Mouse (Mus musculus) forebrain, embryonic 15.5 days (tissue): ENCODE data around the gene Misp. TPM values are rescaled to one million over a fixed set of nuclear protein-coding genes. Genes with fewer than 3 reads are reported as not detected.

Experiments used
- ATAC-seq: fragments of 200-750 bp; cut with Nextera tagmentation; replicated peaks from 2 replicates; pipeline ENCODE4 v1.8.0; 2017; ENCODE audit warnings: mild to moderate bottlenecking, moderate TSS enrichment, moderate library complexity
- H3K27ac ChIP-seq: fragments of 300-500 bp; sonication (generic); replicated peaks from 2 replicates; pipeline ENCODE4 v1.5.1; 2015; ENCODE audit warnings: mild to moderate bottlenecking, inconsistent platforms
- H3K27me3 ChIP-seq: fragments of 300-500 bp; sonication (generic); 2 replicates; pipeline ENCODE4 v1.6.1; 2015; ENCODE audit warnings: inconsistent platforms
- H3K36me3 ChIP-seq: fragments of 300-500 bp; sonication (generic); 2 replicates; pipeline ENCODE4 v1.6.1; 2015; ENCODE audit warnings: mild to moderate bottlenecking, inconsistent platforms
- H3K4me1 ChIP-seq: fragments of 300-500 bp; sonication (generic); 2 replicates; pipeline ENCODE4 v1.6.1; 2015; ENCODE audit warnings: inconsistent platforms
- H3K4me2 ChIP-seq: fragments of 300-500 bp; sonication (generic); replicated peaks from 2 replicates; pipeline ENCODE4 v1.6.1; 2015; ENCODE audit warnings: mild to moderate bottlenecking, inconsistent platforms
- H3K4me3 ChIP-seq: fragments of 300-500 bp; sonication (generic); 2 replicates; pipeline ENCODE4 v1.5.1; 2015; ENCODE audit warnings: mild to moderate bottlenecking, inconsistent platforms
- H3K9ac ChIP-seq: fragments of 300-500 bp; sonication (generic); replicated peaks from 2 replicates; pipeline ENCODE4 v1.6.1; 2015; ENCODE audit warnings: mild to moderate bottlenecking, inconsistent platforms
- H3K9me3 ChIP-seq: fragments of 300-500 bp; sonication (generic); 2 replicates; pipeline ENCODE4 v1.6.1; 2016; ENCODE audit warnings: inconsistent platforms
- WGBS: fragments of 180-500 bp; shearing (Covaris S2); methylation state at CpG from one replicate; pipeline ENCODE4 v1.1.7; 2015; ENCODE audit warnings: mixed read lengths; 5-methylcytosine and 5-hydroxymethylcytosine counted together
- polyA plus RNA-seq: library from polyadenylated mRNA; unstranded; fragments of >200 nt; fragmentation: Nextera tagmentation; extraction: Ambion mirVana; gene quantifications from 2 replicates; pipeline ENCODE4 v1.2.1, GENCODE M21; 2015

Gene Misp
- polyA plus RNA-seq, 1 experiment from 2014 or later, result 0.66 TPM

- Histone ChIP-seq H3K27me3 (no peaks in the 10 kb centered on the region), H3K4me3 (no peak overlapping the region), H3K36me3 (peaks cover 69% of the 10 kb centered on the region), H3K9ac (no peak overlapping the region), H3K9me3 (no peaks in the 10 kb centered on the region), H3K27ac (no peak overlapping the region), H3K4me1 (no peaks in the 10 kb centered on the region), H3K4me2 (no peak overlapping the region)
- no peak for ATAC-seq
- 81% methylated on average over 5 of the region's 5 CpGs for WGBS
These were observed 6.4 kb upstream of the Misp start for GRCm38 (mm10) chr10:79814271-79814842.

GRCm38 (mm10) chr10:79815671-79816494, 4.9 kb upstream of the Misp start:
- Histone ChIP-seq H3K4me3 (no peak overlapping the region), H3K4me2 (no peak overlapping the region), H3K27ac (no peak overlapping the region), H3K9me3 (no peaks in the 10 kb centered on the region), H3K9ac (no peak overlapping the region), H3K4me1 (no peaks in the 10 kb centered on the region), H3K36me3 (peaks cover 70% of the 10 kb centered on the region), H3K27me3 (no peaks in the 10 kb centered on the region)
- ATAC-seq, result no peak
- WGBS, result 85% methylated on average over 12 of the region's 12 CpGs

DNA sequence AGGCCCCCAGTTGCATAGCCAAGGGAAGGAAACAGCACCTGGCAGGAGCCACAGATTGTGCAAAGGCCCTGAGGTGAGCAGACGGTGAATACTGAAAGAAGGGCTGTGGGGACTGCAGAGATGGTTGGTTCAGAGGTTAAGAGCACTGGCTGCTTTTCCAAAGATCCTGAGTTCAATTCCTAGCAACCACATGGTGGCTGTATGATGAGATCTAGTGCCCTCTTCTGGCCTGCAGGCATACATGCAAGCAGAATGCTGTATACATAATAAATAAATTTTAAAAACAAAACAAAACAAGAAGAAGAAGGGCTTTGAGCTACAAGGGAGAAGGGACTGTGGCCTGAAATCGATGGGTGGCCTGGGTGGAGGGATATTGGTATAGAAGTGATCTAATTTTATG, 3.7 kb upstream of the Misp start:
- 86% methylated on average over 2 of the region's 2 CpGs for WGBS
- H3K27me3 ChIP-seq, result no peaks in the 10 kb centered on the region
- H3K27ac ChIP-seq, result no peak overlapping the region
- H3K4me3 ChIP-seq, result no peak overlapping the region
- H3K9ac ChIP-seq, result no peak overlapping the region
- H3K4me1 ChIP-seq, result no peaks in the 10 kb centered on the region
- H3K9me3 ChIP-seq, result no peaks in the 10 kb centered on the region
- H3K36me3 ChIP-seq, result peaks cover 67% of the 10 kb centered on the region
- no peak for ATAC-seq
- H3K4me2 ChIP-seq, result no peak overlapping the region

GRCm38 (mm10) chr10:79818225-79818624, 2.6 kb upstream of the Misp start:
- H3K4me1 ChIP-seq, result no peaks in the 10 kb centered on the region
- no peak overlapping the region for H3K9ac ChIP-seq
- H3K27ac ChIP-seq, result no peak overlapping the region
- H3K36me3 ChIP-seq, result peaks cover 63% of the 10 kb centered on the region
- H3K9me3 ChIP-seq, result no peaks in the 10 kb centered on the region
- 70% methylated on average over 4 of the region's 4 CpGs for WGBS
- no peaks in the 10 kb centered on the region for H3K27me3 ChIP-seq
- ATAC-seq, result no peak
- H3K4me2 ChIP-seq, result no peak overlapping the region
- no peak overlapping the region for H3K4me3 ChIP-seq

- Histone ChIP-seq H3K4me3 (no peak overlapping the region), H3K27me3 (no peaks in the 10 kb centered on the region), H3K9me3 (no peaks in the 10 kb centered on the region), H3K4me2 (no peak overlapping the region), H3K27ac (no peak overlapping the region), H3K4me1 (no peaks in the 10 kb centered on the region), H3K9ac (no peak overlapping the region), H3K36me3 (peaks cover 58% of the 10 kb centered on the region)
- 92% methylated on average over 17 of the region's 17 CpGs for whole genome bisulfite sequencing
- ATAC-seq, result no peak
These were observed 1.2 kb upstream of the Misp start for GRCm38 (mm10) chr10:79819606-79820005.

GRCm38 (mm10) chr10:79820277-79820676, 512 bp upstream of the Misp start:
- WGBS, result 81% methylated on average over 8 of the region's 8 CpGs
- peaks cover 54% of the 10 kb centered on the region for H3K36me3 ChIP-seq

DNA sequence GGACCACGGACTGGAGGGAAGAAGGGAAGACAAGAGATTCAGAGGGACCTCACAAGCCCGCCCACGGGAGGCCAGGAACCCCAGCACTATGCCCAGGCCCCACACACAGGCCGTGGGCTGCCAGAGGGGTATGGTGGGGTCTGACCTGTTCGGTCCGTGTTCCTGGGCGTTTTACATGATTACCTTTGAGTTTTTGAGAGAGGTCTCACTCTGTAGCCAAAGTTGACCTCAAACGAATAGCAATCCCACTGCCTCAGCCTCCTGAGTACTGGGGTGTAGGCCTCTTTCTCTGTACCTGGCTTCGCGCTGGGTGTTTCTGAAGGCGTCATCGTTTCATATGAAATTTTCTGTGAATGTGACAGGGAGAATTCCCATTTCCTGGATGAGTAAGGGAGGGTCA, 942 bp downstream of the Misp start:
- H3K27ac ChIP-seq, result no peak overlapping the region
- H3K4me2 ChIP-seq, result no peak overlapping the region
- no peaks in the 10 kb centered on the region for H3K27me3 ChIP-seq
- no peaks in the 10 kb centered on the region for H3K4me1 ChIP-seq
- 90% methylated on average over 12 of the region's 12 CpGs for WGBS
- no peak overlapping the region for H3K9ac ChIP-seq
- peaks cover 39% of the 10 kb centered on the region for H3K36me3 ChIP-seq
- H3K9me3 ChIP-seq, result no peaks in the 10 kb centered on the region
- H3K4me3 ChIP-seq, result no peak overlapping the region
- ATAC-seq, result no peak

More at GRCm38 (mm10) chr10:79820277-79820676, 512 bp upstream of the Misp start:
- no peak for ATAC-seq
- Histone ChIP-seq H3K27me3 (no peaks in the 10 kb centered on the region), H3K27ac (no peak overlapping the region), H3K4me3 (no peak overlapping the region), H3K9me3 (no peaks in the 10 kb centered on the region), H3K9ac (no peak overlapping the region), H3K4me2 (no peak overlapping the region), H3K4me1 (no peaks in the 10 kb centered on the region)

GRCm38 (mm10) chr10:79822372-79822771, 1.6 kb downstream of the Misp start:
- Histone ChIP-seq H3K9ac (no peak overlapping the region), H3K4me2 (no peak overlapping the region), H3K27ac (no peak overlapping the region)

GRCm38 (mm10) chr10:79823011-79823410, 2.2 kb downstream of the Misp start:
- H3K4me1 ChIP-seq, result no peaks in the 10 kb centered on the region
- 81% methylated on average over 6 of the region's 6 CpGs for WGBS
- no peak overlapping the region for H3K27ac ChIP-seq
- no peaks in the 10 kb centered on the region for H3K9me3 ChIP-seq
- H3K36me3 ChIP-seq, result peaks cover 33% of the 10 kb centered on the region
- ATAC-seq, result no peak
- no peak overlapping the region for H3K9ac ChIP-seq
- no peak overlapping the region for H3K4me3 ChIP-seq
- H3K4me2 ChIP-seq, result no peak overlapping the region
- H3K27me3 ChIP-seq, result no peaks in the 10 kb centered on the region

More at GRCm38 (mm10) chr10:79822372-79822771, 1.6 kb downstream of the Misp start:
- WGBS, result 37% methylated on average over 17 of the region's 17 CpGs
- no peaks in the 10 kb centered on the region for H3K27me3 ChIP-seq
- no peaks in the 10 kb centered on the region for H3K4me1 ChIP-seq
- ATAC-seq, result no peak
- no peaks in the 10 kb centered on the region for H3K9me3 ChIP-seq
- H3K4me3 ChIP-seq, result no peak overlapping the region
- peaks cover 34% of the 10 kb centered on the region for H3K36me3 ChIP-seq

DNA sequence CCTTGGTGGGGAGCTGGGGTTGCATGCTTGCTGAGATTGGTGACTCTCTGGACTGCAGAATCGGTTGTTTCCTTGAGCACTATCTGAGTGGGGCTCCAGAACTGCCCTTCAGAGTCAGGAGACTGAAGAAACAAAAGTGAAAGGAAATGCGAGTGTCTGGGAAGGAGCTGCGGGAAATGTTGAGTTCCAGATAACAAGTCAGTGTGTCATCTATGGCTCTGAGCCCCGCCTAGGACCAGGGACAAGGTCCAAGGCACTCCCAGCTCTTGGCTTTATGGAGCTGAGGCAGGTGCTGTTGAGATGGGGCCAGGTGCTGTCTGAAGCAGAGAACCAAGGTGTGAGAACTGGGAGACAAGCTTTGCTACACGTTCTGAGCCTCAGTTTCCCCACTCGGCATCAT, 3.6 kb downstream of the Misp start:
- WGBS, result 73% methylated on average over 6 of the region's 6 CpGs
- H3K9me3 ChIP-seq, result no peaks in the 10 kb centered on the region
- no peak for ATAC-seq

GRCm38 (mm10) chr10:79831583-79831982, 10.8 kb downstream of the Misp start:
- no peak overlapping the region for H3K4me2 ChIP-seq
- H3K27me3 ChIP-seq, result no peaks in the 10 kb centered on the region
- no peaks in the 10 kb centered on the region for H3K9me3 ChIP-seq
- peaks cover 3% of the 10 kb centered on the region; the same call in 1 of the 2 replicates for H3K4me1 ChIP-seq
- no peaks in the 10 kb centered on the region for H3K36me3 ChIP-seq
- 90% methylated on average over 3 of the region's 3 CpGs for WGBS
- H3K4me3 ChIP-seq, result no peak overlapping the region
- ATAC-seq, result no peak
- H3K9ac ChIP-seq, result 0 out of 2 replicates have a peak overlapping the region, but pooled peaks have one; percentile 1
- H3K27ac ChIP-seq, result no peak overlapping the region

More for the DNA sequence above, 3.6 kb downstream of the Misp start:
- Histone ChIP-seq H3K9ac (no peak overlapping the region), H3K27ac (no peak overlapping the region), H3K4me1 (no peaks in the 10 kb centered on the region), H3K4me2 (no peak overlapping the region), H3K4me3 (no peak overlapping the region), H3K36me3 (peaks cover 19% of the 10 kb centered on the region), H3K27me3 (no peaks in the 10 kb centered on the region)

DNA sequence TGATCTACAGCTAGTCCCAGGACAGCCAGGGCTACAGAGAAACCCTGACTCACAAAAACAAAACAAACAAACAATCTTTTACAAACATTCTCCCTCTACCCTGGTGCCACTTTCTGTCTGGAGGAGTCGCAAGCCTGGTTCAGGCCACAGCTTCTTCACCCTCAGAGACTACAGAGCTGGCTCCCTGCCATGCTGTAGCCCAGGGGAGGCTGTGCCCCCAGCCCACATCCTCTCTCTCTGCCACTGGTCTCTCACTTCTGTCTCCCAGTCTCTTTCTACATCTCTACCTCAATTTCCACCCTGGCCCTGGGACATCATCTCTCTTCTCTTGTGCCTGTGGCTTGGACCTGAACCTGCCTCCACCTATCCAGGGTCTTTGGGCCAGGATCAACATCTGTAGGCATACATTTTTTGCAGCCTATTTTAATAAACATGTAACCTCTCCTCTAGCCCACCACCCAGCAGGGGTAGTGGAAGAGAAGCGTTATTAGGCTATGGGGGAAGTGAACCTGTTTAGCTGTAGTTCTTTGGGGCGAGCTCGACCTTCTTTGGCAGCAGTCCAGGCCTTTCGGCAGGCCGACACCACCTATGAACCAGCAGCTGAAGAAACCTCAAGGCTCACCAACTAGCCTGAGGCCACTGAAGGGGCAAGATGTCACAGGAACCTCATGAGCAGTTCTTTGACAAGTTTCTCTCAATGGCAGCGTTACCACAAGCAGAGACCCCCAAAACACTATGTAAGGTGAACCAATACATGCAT, 11.4 kb downstream of the Misp start:
- Histone ChIP-seq H3K9me3 (no peaks in the 10 kb centered on the region), H3K27ac (no peak overlapping the region), H3K27me3 (no peaks in the 10 kb centered on the region), H3K4me2 (no peak overlapping the region), H3K4me1 (peaks cover 3% of the 10 kb centered on the region; the same call in 1 of the 2 replicates), H3K36me3 (no peaks in the 10 kb centered on the region), H3K4me3 (no peak overlapping the region), H3K9ac (0 out of 2 replicates have a peak overlapping the region, but pooled peaks have one; percentile 1)
- ATAC-seq, result no peak
- 60% methylated on average over 7 of the region's 7 CpGs for WGBS
